Mouse (Mus musculus) layer of hippocampus, adult 18-20 months (tissue): ENCODE measurements around the gene Slc22a13. TPM values are rescaled to one million over a fixed set of nuclear protein-coding genes. Genes with fewer than 3 reads are reported as not detected.
A peak's percentile ranks its signal among the peaks of the same experiment; 100 is the strongest.

ENCODE experiments used
- DNase-seq, 2 experiments: peaks; one replicate each; pipeline ENCODE4 v3.0.0; 2022; ENCODE audit warnings: low spot score in 2 of 2
- total RNA-seq, 2 experiments: library from RNA; stranded (reverse); gene quantifications; 2 replicates each; pipeline ENCODE4 v1.2.3; 2021

Slc22a13 gene
- total RNA-seq, 2 experiments from 2014 or later, result not detected

DNA sequence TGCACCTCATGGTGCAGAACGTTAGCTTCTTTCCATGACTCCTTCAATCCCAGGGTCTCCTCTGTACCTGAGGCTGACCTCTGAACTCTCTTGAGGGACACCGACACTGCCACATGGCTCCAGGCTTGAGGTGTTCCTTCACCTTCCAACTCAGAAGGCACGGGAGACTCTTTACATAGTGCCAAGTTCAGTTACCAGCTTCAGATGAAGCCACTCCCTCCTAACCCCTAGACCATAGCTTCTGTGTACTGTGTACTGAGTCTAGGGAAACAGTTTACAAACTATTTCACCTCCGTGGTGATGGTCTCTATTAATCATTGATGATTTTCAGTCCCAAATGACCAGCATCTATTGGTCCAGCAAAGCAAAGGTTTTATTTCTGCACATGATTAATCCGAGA lies 7.2 kb downstream of the Slc22a13 start:
- no peak for DNase-seq

DNA sequence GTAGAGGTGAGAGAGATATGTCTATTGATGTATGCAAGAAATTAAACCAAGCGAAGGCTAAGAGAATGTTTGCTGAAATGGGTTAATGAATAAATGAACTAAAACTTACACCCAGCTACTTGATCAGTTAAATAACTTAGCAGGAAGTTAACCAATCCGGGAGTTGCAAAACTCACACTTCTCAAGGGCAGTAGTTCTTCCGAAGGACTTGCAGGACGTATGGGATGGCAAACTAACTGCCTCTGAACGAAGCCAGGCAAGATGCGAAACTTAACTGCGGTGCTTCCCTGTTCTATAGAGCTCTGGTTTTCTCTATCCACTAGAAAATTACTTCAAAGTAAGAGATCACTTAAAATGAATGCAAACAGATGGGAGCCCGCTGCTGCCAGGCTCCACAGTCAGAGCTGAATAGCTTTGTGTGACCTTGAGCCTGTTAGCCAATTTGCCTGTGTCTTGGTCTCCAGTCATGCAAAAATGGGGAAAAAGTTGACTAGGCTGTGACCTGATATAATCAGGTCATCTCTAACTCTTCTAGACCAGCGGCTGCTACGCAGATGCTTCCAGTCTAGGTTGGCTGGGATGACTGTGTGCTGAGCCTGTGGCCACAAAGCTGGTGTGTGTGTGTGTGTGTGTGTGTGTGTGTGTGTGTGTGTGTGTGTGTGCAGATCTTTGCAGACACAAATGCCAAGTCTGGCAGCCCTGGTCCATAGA lies 9.6 kb downstream of the Slc22a13 start:
- no peak for DNase-seq

DNA sequence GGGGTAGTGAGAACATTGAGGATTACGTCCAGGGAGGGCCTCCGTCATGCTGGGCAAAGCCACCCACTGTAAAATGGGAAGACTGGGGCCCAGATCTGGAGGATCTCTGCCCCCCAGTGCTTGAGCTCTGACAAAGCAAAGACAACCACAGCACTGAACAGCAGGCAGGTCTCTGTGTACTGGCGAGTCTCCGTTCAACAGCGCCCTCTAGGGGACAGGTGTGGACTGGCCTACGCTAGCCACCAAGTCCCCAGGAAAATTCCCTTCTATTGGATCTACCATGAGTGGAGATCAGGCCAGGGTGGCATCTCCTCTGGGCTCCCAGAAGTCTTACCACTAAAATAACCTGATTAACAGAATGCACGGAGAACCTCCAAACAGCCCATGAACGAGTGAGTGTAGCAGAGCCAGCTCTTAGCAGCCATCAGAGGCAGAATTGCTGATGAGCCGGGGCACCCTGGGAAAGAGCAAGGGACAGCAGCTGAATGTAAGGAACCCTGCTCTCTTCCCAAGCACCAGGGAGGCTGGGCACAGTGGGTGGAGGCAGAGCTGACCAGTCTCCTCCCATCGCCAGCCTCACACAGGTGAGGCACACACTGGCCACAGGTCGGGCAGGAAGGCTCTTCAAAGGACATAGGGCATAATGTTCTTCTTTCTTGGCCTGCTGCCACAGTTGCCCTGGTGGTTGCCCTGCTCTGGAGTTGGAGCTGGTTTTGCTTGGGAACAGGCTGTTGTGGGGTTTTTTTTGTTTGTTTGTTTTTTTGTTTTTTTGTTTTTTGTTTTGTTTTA lies 16.5 kb downstream of the Slc22a13 start:
- DNase-seq, result peak in 1 of 2 experiments; percentile 5

DNA sequence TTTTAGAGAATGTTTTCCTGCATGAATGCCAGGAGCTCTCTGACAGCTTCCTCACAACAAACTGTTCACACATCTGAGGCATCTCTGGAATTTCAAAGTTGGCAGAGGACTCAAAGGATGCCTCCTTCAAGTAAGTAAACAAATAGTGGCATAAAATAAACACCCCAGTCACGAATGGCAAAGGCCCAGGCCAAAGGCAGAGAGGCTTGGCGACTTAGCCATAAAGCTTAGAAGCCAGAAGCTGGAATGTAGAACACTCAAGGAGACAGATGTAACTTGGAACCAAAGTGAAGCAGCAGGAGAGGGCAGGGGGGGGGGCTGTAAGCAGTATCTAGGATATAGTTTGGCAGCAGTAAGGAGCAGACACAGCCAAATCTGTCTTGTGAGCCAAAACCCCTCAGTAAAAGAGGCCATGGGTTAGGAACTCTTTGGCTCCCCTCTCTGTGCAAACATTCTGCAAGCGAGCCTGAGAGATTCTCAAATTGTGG lies 27.6 kb downstream of the Slc22a13 start:
- peak in 1 of 2 experiments; percentile 2 for DNase-seq

DNA sequence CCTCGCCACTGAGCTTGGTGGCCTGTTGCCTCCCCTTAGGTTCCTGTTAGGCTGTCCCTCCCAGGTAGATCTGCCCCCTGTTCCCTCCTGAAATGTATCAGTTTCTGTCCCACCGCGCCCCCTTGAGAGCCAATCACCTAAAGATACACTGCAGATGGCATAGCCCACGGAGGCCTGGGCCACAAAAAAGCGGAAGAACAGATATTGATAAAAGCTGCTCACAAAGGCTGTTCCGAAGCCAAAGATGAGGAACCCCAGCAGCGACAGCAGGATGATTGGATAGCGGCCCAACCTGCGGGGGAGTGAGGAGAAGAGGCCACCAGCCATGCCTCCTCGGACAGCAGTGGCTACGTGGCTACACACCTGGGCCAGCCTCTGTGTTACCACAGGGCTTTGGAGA lies 29.6 kb downstream of the Slc22a13 start:
- DNase-seq, result no peak

DNA sequence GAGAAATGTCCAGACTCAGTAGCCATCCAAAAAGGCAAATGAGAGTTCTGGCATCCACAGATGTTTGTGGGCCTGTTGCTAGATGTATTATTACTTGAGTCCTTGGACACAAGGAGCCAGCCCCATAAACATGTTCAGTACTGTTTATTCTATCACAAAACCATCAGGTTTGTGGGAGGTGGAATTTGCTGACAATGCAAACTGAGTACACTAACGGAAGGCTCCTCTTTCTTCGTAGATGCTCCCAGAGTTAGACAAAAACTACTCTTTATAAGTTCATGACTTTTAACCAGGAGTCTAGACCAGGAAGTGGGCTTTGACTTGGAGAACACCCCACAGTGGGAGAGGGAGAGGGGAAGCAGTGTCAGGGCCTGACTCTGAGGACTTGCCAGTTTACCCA lies 41.3 kb downstream of the Slc22a13 start:
- no peak for DNase-seq

DNA sequence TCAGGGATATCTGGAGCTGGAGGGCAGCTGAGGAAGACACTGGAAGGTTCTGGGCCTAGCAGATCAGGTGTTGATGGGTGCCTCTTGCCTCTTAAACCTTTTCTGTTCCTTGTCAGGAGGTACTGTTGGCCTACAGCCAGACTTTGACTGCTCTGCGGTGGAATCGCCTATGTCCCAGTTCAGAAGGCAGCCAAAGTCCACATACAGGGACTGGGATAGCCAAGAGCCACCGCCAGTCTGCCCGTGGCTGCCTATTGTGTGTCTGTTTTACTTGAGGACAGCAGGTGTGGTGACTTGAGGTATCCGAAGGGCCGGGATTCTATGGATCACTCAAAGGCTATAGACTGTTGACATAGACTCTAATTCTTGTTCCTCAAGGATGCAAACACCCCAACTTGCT lies 43.4 kb downstream of the Slc22a13 start:
- DNase-seq, result no peak

DNA sequence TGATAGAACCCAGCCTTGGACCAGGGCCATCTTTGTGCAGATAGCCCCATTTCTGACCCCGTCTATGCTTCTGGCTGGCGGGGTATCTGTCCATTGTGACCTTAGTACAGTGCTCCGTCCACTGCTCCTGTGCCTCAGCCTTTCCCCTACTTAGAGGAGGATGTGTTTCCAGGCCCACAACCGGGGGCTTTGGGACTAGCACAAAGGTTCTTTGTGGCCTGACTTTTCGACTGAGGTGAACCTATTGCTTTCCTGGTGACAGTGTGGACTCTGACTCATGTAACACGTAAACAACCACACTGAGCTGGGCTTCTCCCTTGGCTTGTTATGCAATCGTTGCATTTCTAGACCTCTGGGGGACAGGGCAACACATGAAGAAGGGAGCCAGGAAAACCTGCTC lies 44.2 kb downstream of the Slc22a13 start:
- DNase-seq, result no peak

DNA sequence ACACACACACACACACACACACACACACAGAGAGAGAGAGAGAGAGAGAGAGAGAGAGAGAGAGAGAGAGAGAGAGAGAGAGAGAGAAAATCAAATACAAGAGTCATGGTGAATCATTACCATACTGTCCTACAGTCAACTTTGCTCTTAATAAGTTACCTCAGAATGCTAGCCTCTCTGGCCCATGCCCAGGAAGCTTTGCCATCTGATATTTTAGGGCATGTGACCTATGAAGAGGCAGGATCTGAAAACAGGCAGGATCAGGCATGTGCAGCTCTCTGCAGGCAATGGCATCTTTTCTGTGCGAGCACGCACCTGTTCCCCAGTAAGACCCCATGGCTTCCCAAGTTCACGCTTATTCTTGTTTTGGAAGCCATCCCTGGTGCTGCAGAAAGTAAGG lies 48.2 kb downstream of the Slc22a13 start:
- DNase-seq, result no peak

DNA sequence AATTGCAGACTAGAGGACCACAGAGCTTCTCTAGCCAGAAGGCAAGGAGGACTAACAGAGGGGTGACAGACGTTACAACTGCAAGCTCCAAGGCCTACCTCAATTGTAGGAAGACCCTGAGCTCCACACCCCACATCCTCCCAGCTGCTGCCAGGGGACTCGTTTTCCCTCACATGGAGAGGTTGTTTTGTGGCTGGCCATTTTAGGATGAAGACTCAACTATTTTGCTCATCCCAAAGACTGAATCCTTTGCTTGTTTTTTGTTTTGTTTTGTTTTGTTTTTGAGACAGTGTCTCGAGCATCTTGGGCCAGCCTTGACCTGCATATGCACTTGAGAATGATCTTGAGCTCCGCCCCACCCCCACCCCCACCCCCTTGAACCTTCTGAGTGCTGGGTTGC lies 50.0 kb downstream of the Slc22a13 start, which contains the start of gene Gm47289:
TSS of gene Gm47289 (plus strand) at position 301 of the 400 bp plus-strand sequence.
- no peak for DNase-seq

DNA sequence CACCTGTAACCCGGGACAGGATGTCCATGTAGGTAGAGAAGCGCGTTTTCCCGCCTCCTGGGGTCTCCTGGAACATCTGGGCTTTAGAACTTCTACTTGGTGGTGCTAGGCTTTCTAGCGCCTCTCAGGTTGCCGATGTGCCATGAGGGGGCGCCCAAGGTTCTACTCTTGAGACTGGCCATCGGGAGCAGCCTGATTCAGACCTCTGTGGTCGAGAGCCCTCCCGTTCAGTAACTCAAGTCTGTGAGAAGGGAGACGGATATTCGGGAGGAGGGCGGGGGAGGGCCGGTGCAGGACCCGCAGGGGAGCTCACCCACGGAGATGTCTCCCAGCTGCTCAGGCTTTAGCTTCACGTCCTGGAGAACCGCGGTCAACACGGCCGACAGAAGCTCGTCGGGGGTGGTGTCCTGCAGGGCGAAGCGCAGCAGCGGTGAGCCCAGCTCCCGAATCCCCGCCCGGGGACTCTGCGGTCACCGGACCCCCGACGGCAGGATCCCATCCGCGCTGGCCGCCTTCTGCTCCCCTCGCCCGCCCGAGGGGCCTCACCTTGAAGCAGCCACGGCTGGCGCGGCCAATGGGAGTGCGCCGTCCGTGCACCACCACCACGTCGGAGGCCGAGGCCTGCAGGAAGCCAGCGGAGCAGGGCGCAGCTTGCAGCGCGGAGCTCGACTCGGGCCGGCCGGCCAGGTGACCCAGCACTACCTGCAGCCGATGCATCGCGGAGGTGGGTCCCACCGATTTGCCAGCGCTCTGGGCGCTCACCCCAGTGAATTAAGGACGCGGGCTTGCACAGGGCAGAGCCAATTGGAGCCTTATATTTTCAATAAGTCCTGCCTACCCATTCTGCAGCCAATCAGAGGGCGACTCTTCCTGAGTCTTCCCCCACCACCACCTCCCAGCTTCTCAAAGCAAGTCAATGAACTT lies 52.4 kb downstream of the Slc22a13 start, which contains the start of gene Acaa1b:
TSS of gene Acaa1b (minus strand) at position 816 of the 924 bp plus-strand sequence.
- peak in 1 of 2 experiments; percentile 74 for DNase-seq

DNA sequence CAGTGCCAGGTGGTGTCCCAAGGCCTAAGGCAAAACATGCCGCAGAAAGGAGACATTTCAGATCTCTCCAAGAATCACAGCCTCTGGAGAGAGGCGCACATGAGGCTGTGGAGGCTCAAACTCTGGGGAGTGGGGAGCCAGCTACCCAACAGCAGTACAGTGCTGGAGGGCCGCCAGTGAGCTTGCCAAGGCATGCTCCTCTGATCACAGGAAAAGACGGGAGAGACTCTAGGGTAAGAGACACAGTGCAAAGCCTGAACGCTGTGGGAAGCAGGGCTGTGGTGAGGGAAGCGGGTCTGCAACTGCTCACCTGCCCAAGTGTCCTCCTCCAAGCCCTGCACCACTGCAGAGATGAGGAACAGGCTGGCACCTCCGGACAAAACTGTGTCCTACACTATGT lies 53.1 kb downstream of the Slc22a13 start:
- DNase-seq, result no peak

DNA sequence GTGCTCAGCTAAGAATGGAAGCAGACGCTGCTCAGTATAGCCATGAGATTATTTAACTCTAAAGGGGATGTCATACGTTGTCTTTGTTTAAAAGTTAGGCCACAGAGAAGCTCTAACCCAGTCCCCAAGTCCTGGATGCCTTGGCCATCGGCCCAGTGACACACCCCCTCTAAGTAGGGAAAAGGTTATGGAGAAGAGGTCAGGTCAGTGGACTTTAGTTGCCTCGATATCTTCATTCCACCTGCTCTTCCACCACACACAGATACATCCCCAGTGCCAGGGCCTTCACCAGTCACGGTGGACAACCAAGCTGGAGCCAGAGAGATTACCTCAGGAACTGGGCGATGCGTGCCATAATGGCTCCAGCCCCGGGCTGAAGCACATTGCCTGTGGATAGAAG lies 53.5 kb downstream of the Slc22a13 start:
- DNase-seq, result no peak

DNA sequence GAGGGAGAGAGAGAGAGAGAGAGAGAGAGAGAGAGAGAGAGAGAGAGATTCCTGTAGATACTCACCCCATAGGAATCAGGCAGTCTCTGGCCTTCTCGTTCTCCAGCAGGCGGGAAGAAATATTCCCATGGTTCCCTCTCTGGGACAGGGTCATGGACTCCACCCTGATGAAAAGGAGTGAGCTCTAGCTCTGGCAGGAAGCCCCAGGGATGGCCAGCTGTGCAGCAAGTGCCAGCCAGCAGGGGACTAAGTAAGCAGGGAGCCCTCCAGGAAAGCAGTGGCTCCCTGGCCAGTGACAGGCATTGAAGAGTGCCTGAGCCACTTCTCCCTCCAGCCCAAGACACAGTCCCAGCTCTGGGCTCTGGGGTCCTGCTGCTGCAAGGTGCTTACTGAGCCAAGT lies 57.1 kb downstream of the Slc22a13 start:
- DNase-seq, result no peak

DNA sequence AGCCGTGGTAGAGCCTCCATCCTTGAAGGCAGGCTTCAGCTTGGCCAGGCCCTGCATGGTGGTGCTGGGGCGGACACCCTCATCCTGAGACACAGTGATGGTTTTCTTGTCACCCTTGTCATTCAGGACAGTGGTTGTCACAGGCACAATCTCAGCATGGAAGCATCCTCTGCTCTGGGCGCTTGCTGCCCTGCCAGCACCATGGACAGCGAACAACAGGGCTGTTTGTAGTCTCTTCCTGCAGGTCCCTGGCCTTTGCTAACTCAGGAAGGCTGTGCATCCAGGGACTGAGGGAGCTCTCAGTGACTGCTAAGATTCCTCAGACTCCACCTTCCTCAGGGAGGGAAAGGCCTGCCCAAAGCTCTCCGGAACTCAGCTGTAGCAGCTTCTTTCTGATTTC lies 59.3 kb downstream of the Slc22a13 start:
- no peak for DNase-seq

DNA sequence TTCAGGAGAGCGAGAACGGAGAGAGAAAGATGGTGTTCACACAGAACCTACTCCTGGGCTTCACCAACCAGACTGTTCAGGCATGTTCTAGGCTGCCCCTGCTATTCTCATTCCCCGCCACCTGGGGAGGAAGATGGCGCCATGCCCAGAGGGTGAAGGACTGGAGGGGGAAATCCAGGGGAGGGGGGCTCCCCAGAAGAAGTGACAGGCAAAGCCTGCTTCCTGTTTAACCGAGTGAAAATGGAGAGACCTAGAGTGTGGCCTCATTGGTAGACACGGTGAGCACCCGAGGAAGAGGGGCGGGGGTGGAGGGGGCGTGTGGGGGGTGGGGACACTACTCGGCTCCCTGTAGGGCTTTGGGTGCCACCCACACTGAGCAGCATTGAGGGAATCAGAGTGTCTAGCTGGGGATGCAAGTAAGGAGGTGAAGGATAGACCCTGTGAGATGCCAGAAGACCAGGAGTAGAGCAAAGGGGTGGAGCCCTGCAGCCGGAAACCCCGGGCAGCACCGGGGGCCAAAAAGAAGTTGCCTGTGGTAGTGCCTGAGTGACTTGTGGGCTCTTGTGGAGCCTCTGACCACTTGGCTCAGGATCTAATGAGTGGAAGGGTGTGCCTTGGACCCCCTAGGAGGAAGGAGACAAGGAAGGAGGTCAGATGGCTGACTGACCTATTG lies 62.7 kb downstream of the Slc22a13 start:
- DNase-seq, result no peak

DNA sequence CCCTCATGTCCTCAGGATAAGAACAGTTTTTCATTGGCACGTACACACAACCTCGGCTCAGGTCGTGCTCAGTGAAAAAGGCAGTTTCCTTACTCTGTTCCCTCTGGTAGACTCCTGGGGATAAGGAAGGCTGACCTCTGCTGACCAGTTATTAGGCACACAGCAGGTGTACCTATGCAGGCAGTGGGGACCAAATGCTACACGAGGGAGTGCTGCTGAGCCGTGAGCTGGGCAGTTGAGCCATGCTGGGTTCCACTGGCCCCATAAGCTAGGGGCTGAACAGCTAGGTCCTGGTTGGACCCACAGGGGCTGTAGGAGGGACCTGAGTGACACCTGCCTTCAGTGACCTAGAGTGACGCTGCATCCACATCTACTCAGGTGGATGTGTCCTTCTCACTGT lies 63.3 kb downstream of the Slc22a13 start:
- no peak for DNase-seq

DNA sequence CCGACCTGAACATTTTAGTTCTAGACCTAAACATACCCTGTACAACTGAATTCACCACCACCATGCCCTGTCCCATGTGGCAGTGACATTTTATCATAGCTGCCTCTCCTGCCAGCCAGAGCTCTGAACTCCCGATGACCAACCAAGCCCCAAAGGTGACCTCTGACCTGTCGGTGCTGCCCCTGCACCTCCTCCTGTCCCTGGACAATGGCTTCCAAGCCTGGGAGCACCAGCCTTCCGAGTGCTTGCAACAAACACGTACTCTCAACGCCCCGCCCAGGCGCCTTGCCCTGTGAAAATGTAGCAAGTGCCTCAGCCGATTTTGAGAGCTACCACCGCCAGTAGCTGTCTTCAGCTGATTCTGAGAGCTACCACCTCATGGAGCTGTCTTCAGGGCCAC lies 63.8 kb downstream of the Slc22a13 start:
- no peak for DNase-seq

DNA sequence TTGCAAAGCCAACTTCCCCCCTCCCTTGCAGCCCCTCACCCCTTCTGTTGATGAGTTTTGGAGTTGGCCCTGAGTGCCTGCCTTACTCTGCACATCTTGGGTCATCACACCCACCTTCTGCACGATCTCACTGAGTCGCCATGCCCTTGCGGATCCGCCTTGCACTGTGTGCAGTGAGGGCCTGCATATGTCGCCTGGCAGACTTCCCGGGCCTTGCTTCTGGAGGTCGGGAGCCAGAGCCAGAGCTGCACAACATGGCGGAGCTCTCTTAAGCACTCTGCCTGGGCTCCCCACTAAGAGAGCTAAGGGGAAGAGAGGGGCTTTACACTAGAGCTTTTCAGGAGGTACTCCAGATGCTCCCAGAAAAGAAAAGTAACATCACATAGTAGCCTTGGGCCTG lies 64.2 kb downstream of the Slc22a13 start:
- DNase-seq, result no peak

DNA sequence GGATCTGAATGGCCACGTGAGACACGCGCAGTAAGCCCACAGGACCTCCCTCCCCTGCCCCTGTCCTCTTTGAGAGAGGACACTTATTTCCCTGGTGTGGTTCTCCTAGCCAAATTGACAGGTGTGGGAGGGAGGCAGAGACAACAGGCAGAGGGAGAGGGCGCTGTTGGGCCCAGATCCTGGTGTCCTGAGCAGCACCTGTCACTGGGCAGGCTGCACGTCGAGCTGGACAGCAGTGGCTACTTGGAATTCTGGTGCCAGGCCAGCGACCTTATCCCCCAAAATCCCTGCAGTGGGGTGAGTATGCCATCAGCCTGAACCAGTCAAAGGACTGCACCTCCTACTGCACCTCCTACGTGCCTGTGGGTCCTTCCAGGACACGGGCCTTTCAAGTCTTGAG lies 65.5 kb downstream of the Slc22a13 start:
- DNase-seq, result no peak
